Mouse (Mus musculus) embryonic facial prominence, embryonic 15.5 days (tissue): Measurements from ENCODE around the gene Btbd35f29. TPM values are rescaled to one million over a fixed set of nuclear protein-coding genes. Genes with fewer than 3 reads are reported as not detected.
"Not testable (repeated sequence)": the region's sequence is repeated elsewhere in the genome, so short reads cannot be mapped to it uniquely, and the experiment has no call there.

Source experiments
- ATAC-seq: fragments of 200-750 bp; cut with Nextera tagmentation; 2 replicates; pipeline ENCODE4 v1.8.0; 2017; ENCODE audit warnings: low read depth, moderate TSS enrichment; ENCODE audit not compliant: insufficient number of reproducible peaks, low FRiP score, low TSS enrichment
- H3K27ac ChIP-seq: fragments of 300-500 bp; sonication (generic); replicated peaks from 2 replicates; pipeline ENCODE4 v1.5.1; 2015; ENCODE audit warnings: mild to moderate bottlenecking, inconsistent platforms
- H3K27me3 ChIP-seq: fragments of 300-500 bp; sonication (generic); 2 replicates; pipeline ENCODE4 v1.6.1; 2015; ENCODE audit warnings: inconsistent platforms
- H3K36me3 ChIP-seq: fragments of 300-500 bp; sonication (generic); 2 replicates; pipeline ENCODE4 v1.6.1; 2015; ENCODE audit warnings: mild to moderate bottlenecking, inconsistent platforms
- H3K4me1 ChIP-seq: fragments of 300-500 bp; sonication (generic); 2 replicates; pipeline ENCODE4 v1.6.1; 2015; ENCODE audit warnings: inconsistent platforms
- H3K4me2 ChIP-seq: fragments of 300-500 bp; sonication (generic); replicated peaks from 2 replicates; pipeline ENCODE4 v1.6.1; 2015; ENCODE audit warnings: mild to moderate bottlenecking, inconsistent platforms
- H3K4me3 ChIP-seq: fragments of 300-500 bp; sonication (generic); replicated peaks from 2 replicates; pipeline ENCODE4 v1.5.1; 2015; ENCODE audit warnings: mild to moderate bottlenecking, inconsistent platforms
- H3K9ac ChIP-seq: fragments of 300-500 bp; sonication (generic); 2 replicates; pipeline ENCODE4 v1.6.1; 2015; ENCODE audit warnings: inconsistent platforms
- H3K9me3 ChIP-seq: fragments of 300-500 bp; sonication (generic); replicated peaks from 2 replicates; pipeline ENCODE4 v1.6.1; 2016; ENCODE audit warnings: inconsistent platforms
- WGBS: fragments of 180-500 bp; shearing (Covaris S2); methylation state at CpG from one replicate; pipeline ENCODE4 v1.1.7; 2015; 5-methylcytosine and 5-hydroxymethylcytosine counted together
- polyA plus RNA-seq: library from polyadenylated mRNA; unstranded; fragments of >200 nt; fragmentation: Nextera tagmentation; extraction: Ambion mirVana; gene quantifications from 2 replicates; pipeline ENCODE4 v1.2.1, GENCODE M21; 2015

Gene Btbd35f29
- polyA plus RNA-seq: not detected in 2 replicates

GRCm38 (mm10) chrX:31117374-31117773, at the start of gene Btbd35f29:
Gene Btbd35f29 (plus strand): TSS chrX:31117674.
- H3K9ac ChIP-seq, H3K27ac ChIP-seq, H3K36me3 ChIP-seq, H3K9me3 ChIP-seq, H3K4me1 ChIP-seq, H3K4me2 ChIP-seq, ATAC-seq, H3K27me3 ChIP-seq, H3K4me3 ChIP-seq: not testable (repeated sequence)
- no CpG with 5 or more reads among the region's 4 CpGs for WGBS

GRCm38 (mm10) chrX:31141416-31141815, 23.9 kb downstream of the Btbd35f29 start:
- not testable (repeated sequence) for H3K4me3 ChIP-seq, H3K4me2 ChIP-seq, H3K9ac ChIP-seq, H3K27ac ChIP-seq, ATAC-seq, H3K36me3 ChIP-seq, H3K27me3 ChIP-seq, H3K9me3 ChIP-seq, H3K4me1 ChIP-seq
- 75% methylated on average over 2 of the region's 2 CpGs for WGBS

- not testable (repeated sequence) for ATAC-seq, H3K4me2 ChIP-seq, H3K4me1 ChIP-seq, H3K4me3 ChIP-seq, H3K9me3 ChIP-seq, H3K9ac ChIP-seq, H3K27me3 ChIP-seq, H3K36me3 ChIP-seq, H3K27ac ChIP-seq
These were observed 27.7 kb downstream of the Btbd35f29 start for GRCm38 (mm10) chrX:31145144-31145543.

- 79% methylated on average over 1 of the region's 1 CpGs for WGBS
These were observed 28.4 kb downstream of the Btbd35f29 start for GRCm38 (mm10) chrX:31145835-31146234.

GRCm38 (mm10) chrX:31158534-31159085, 41.1 kb downstream of the Btbd35f29 start:
- ATAC-seq: not testable (repeated sequence)
- H3K9me3 ChIP-seq: peaks cover 12% of the 10 kb centered on the region; the same call in 1 of the 2 replicates

More at GRCm38 (mm10) chrX:31145835-31146234, 28.4 kb downstream of the Btbd35f29 start:
- ATAC-seq, H3K9ac ChIP-seq, H3K27me3 ChIP-seq, H3K4me1 ChIP-seq, H3K27ac ChIP-seq, H3K9me3 ChIP-seq, H3K4me3 ChIP-seq, H3K36me3 ChIP-seq, H3K4me2 ChIP-seq: not testable (repeated sequence)

GRCm38 (mm10) chrX:31159450-31160322, 42.2 kb downstream of the Btbd35f29 start:
- not testable (repeated sequence) for H3K36me3 ChIP-seq, H3K4me3 ChIP-seq, H3K4me2 ChIP-seq, H3K9ac ChIP-seq, H3K27me3 ChIP-seq, H3K4me1 ChIP-seq, H3K27ac ChIP-seq, ATAC-seq
- 56% methylated on average over 2 of the region's 2 CpGs for WGBS
- H3K9me3 ChIP-seq: peaks cover 12% of the 10 kb centered on the region; the same call in 1 of the 2 replicates

More at GRCm38 (mm10) chrX:31158534-31159085, 41.1 kb downstream of the Btbd35f29 start:
- H3K4me2 ChIP-seq, H3K4me3 ChIP-seq, H3K9ac ChIP-seq, H3K36me3 ChIP-seq, H3K27me3 ChIP-seq, H3K27ac ChIP-seq, H3K4me1 ChIP-seq: not testable (repeated sequence)
- WGBS: 81% methylated on average over 2 of the region's 2 CpGs

GRCm38 (mm10) chrX:31160554-31160953, 43.1 kb downstream of the Btbd35f29 start:
- H3K9me3 ChIP-seq: peaks cover 12% of the 10 kb centered on the region; the same call in 1 of the 2 replicates
- not testable (repeated sequence) for H3K4me2 ChIP-seq, ATAC-seq, H3K36me3 ChIP-seq, H3K27ac ChIP-seq, H3K4me3 ChIP-seq, H3K9ac ChIP-seq, H3K27me3 ChIP-seq, H3K4me1 ChIP-seq
- WGBS: 89% methylated on average over 4 of the region's 4 CpGs

- WGBS: 74% methylated on average over 3 of the region's 3 CpGs
- H3K4me2 ChIP-seq, H3K9ac ChIP-seq, H3K4me3 ChIP-seq, H3K27me3 ChIP-seq, H3K27ac ChIP-seq, H3K4me1 ChIP-seq, ATAC-seq, H3K36me3 ChIP-seq: not testable (repeated sequence)
- H3K9me3 ChIP-seq: peaks cover 12% of the 10 kb centered on the region; the same call in 1 of the 2 replicates
These were observed 45.2 kb downstream of the Btbd35f29 start for GRCm38 (mm10) chrX:31162638-31163037.

GRCm38 (mm10) chrX:31165193-31165592, 47.7 kb downstream of the Btbd35f29 start:
- H3K36me3 ChIP-seq, H3K4me2 ChIP-seq, H3K27me3 ChIP-seq, H3K4me1 ChIP-seq, H3K4me3 ChIP-seq, ATAC-seq, H3K9ac ChIP-seq, H3K27ac ChIP-seq: not testable (repeated sequence)
- peaks cover 14% of the 10 kb centered on the region; the same call in 1 of the 2 replicates for H3K9me3 ChIP-seq
- 93% methylated on average over 3 of the region's 3 CpGs for WGBS
